Mouse (Mus musculus) stomach, postnatal 0 days (tissue): Measurements from ENCODE around the gene Nfic.

Experiments
- CTCF ChIP-seq: IDR thresholded peaks from 2 replicates; pipeline ENCODE4 v1.5.1; 2016; ENCODE audit warnings: antibody characterized with exemption, low read depth, mild to moderate bottlenecking, moderate library complexity
- EP300 ChIP-seq: optimal IDR thresholded peaks from 2 replicates; pipeline ENCODE3; 2016; ENCODE audit warnings: antibody characterized with exemption

DNA sequence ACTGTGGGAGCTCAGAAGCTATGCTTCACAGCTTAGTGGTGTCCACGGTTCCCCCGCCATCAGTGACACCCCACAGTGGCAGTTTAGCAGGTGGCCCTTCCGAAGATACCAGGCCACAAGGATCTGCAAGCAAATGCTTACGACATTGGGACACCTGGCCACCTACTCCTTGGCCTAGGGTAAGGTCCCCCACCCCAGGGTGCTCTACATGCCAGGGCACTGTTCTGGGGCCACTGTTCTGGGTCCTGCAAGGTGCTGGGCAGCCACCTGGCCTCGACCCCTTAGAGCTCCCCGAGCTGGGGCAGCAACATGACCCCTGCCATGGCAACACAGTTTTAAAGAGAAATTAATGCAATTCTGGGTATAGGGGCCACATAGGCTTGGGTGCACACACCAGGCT lies 39.7 kb upstream of the Nfic start:
- no peak for TF ChIP-seq CTCF
- TF ChIP-seq EP300: no peak
